Mouse (Mus musculus) midbrain, postnatal 0 days (tissue): ENCODE measurements at regions not wholly inside any gene's neighbourhood (a gene's known extent, or its start where the extent isn't known, plus 50 kb on each side); places are given as distances from the start of the nearest gene placed in this dataset.

Experiments
- ATAC-seq: fragments of 200-750 bp; cut with Nextera tagmentation; 2 replicates; pipeline ENCODE4 v1.8.0; 2017; ENCODE audit warnings: moderate number of reproducible peaks, mild to moderate bottlenecking, moderate TSS enrichment, moderate library complexity; ENCODE audit not compliant: low FRiP score
- DNase-seq: peaks from one replicate; pipeline ENCODE4 v3.0.0-alpha.2; 2015; ENCODE audit warnings: low spot score
- H3K27ac ChIP-seq: fragments of 300-500 bp; sonication (generic); 2 replicates; pipeline ENCODE4 v1.5.1; 2014; ENCODE audit warnings: low read depth, mild to moderate bottlenecking, low read length, mixed read lengths
- H3K27me3 ChIP-seq: fragments of 300-500 bp; sonication (generic); 2 replicates; pipeline ENCODE4 v1.6.1; 2014; ENCODE audit warnings: low read length, control low read depth, mixed read lengths; ENCODE audit not compliant: insufficient read depth
- H3K36me3 ChIP-seq: fragments of 300-500 bp; sonication (generic); 2 replicates; pipeline ENCODE4 v1.6.1; 2014; ENCODE audit warnings: low read length, control low read depth, mixed read lengths; ENCODE audit not compliant: insufficient read depth
- H3K4me1 ChIP-seq: fragments of 300-500 bp; sonication (generic); 2 replicates; pipeline ENCODE4 v1.6.1; 2014; ENCODE audit warnings: mild to moderate bottlenecking, control low read depth, antibody characterized with exemption, low read length, mixed read lengths; ENCODE audit not compliant: insufficient read depth
- H3K4me2 ChIP-seq: fragments of 300-500 bp; sonication (generic); 2 replicates; pipeline ENCODE4 v1.6.1; 2014; ENCODE audit warnings: low read depth, mild to moderate bottlenecking, low read length, mixed read lengths; ENCODE audit not compliant: poor library complexity, severe bottlenecking
- H3K4me3 ChIP-seq: fragments of 300-500 bp; sonication (generic); 2 replicates; pipeline ENCODE4 v1.5.1; 2014; ENCODE audit warnings: low read depth, mild to moderate bottlenecking, low read length, moderate library complexity
- H3K9ac ChIP-seq: fragments of 300-500 bp; sonication (generic); replicated peaks from 2 replicates; pipeline ENCODE4 v1.6.1; 2014; ENCODE audit warnings: mild to moderate bottlenecking, low read length, moderate library complexity, mixed read lengths; ENCODE audit not compliant: poor library complexity, severe bottlenecking
- H3K9me3 ChIP-seq: fragments of 300-500 bp; sonication (generic); 2 replicates; pipeline ENCODE4 v1.6.1; 2016; ENCODE audit warnings: low read length, control low read depth
- CTCF ChIP-seq: IDR thresholded peaks from 2 replicates; pipeline ENCODE4 v1.5.1; 2016; ENCODE audit warnings: antibody characterized with exemption, mild to moderate bottlenecking
- WGBS: fragments of 180-500 bp; shearing (Covaris S2); extraction: QIAGEN DNeasy Blood & Tissue Kit; methylation state at CpG from one replicate; pipeline ENCODE4 v1.1.7; 2014; 5-methylcytosine and 5-hydroxymethylcytosine counted together

DNA sequence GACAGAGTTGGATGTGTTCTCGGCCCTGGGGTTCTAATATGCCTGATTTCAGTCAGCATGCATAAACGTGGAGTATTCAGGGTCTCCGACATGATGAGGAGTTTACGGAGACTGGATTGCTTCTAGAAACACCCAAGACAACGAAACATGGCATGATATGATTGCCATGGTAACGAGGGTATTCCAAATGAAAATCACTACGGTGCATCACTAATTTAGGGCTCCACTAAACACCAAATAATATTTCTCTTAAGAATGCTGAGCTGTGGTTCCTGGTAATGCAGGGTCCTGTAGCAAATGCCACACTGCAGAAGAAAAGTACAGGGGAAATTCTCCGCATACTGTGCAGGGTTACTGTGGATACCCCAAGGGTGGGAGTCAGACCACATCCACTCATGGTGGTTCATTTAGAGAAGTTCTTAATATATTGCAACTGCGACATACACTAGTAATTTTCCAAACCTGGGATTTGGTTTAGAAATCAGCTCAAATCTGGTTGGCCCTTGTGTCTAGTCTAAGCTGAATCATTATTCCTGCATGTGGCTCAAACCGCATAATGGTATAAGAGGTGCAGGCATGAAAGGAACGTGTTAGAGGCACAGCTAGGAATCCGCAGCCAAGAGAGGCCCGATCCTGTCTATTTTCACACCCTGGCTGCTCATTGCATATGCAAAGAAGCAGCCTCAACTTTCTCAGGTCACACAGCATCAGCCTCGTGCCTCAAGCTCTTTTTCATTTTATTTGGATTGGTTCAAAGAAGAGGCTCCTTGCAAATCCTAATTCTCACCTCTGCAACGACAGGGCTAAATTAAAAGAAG, 77.5 kb upstream of the Pitrm1 start:
- H3K27me3 ChIP-seq, result no peaks in the 10 kb centered on the region
- H3K36me3 ChIP-seq, result no peaks in the 10 kb centered on the region
- no peak overlapping the region for H3K9ac ChIP-seq
- peaks cover 13% of the 10 kb centered on the region for H3K4me1 ChIP-seq
- 40% methylated on average over 15 of the region's 15 CpGs for WGBS
- peak; percentile 11; the same call in 1 of the 2 replicates for ATAC-seq
- no peak overlapping the region for H3K4me3 ChIP-seq
- no peak overlapping the region for H3K27ac ChIP-seq
- H3K4me2 ChIP-seq, result no peak overlapping the region
- DNase-seq, result peak; percentile 32
- no peaks in the 10 kb centered on the region for H3K9me3 ChIP-seq
- no peak for TF ChIP-seq CTCF

DNA sequence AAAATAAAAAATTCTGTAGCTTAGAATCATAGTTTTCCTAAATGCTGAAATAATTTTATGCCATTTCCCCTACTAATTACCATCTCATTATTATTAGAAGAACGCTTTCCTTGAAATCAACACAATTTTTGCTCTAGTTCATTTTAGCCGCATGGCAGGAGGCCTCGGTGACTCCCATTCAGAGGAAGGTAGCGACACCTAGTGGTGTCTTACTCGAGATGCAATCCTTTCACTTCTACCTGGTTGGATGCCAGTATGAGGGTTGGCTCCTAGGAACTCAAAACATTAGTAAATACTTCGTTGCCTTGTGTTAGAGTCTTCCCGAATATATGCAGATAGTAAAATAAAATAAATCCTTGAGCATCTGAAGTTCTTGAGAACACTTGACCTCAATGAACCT, 76.3 kb upstream of the Pitrm1 start:
- DNase-seq (peak; percentile 94), ATAC-seq (peak; percentile 62; the same call in 1 of the 2 replicates)
- H3K4me3 ChIP-seq, result no peak overlapping the region
- H3K9ac ChIP-seq, result no peak overlapping the region
- no peaks in the 10 kb centered on the region for H3K36me3 ChIP-seq
- H3K4me2 ChIP-seq, result no peak overlapping the region
- TF ChIP-seq CTCF, result peak; percentile 98
- no peak overlapping the region for H3K27ac ChIP-seq
- 4% methylated on average over 7 of the region's 7 CpGs for WGBS
- H3K4me1 ChIP-seq, result peaks cover 13% of the 10 kb centered on the region
- H3K9me3 ChIP-seq, result no peaks in the 10 kb centered on the region
- no peaks in the 10 kb centered on the region for H3K27me3 ChIP-seq

DNA sequence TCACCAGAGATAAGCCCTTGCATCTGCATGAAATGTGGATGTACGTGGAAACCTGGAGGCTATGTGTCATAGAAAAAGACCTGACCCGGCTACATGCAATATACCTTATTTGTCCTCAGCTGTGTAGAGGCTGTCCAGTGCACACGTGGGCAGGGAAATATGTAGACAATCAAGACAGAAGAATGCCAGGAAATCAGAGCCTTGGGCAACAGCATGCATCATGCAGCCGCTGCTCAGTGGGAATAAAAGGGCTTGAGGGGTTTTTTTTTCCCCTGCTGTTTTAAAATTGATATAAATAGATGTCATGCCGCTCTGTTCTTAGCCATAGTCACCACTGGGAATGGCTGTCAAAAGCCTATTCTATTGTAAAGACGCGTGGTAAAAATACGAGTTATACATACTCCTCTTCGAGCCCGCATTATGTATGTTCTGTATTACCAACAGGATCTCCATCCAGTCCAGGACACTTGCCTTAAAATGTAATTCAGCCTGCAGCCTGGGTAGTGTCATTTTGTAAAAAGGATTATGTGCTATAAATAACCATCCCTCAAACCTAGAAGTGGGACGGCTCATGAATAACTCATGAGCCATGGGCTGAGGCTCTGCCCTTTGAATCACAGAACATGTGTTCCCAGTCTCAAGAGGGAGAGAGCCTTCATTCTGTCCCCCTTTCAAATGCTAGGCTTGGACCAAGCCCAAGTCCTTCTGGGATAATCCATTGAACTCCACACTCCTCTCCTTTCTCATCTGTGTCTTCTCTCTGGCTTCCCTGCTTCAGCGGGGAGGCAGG, 74.4 kb upstream of the Pitrm1 start:
- no peak overlapping the region for H3K27ac ChIP-seq
- no peak overlapping the region for H3K9ac ChIP-seq
- peak; percentile 65 for ATAC-seq

DNA sequence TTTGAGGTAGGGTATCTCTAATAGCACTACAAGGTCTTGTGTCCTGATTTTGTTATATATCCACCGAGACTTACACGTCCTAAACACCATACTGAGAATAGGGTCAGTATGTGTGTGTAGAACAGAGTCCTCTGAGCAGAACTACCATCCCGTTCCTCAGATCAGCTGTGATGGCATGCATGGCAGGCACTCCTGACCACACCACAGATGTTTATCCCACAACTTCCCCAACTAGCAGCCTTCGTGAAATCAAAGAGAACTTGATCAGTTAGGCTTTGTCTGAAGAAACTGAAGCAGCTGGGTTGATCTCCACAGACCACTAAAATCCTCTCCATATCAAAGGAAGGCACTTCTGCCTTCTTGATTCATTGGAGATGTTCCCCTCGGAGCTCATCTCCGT, 68.3 kb upstream of the Pitrm1 start:
- Histone ChIP-seq H3K4me2 (no peak overlapping the region), H3K9me3 (no peaks in the 10 kb centered on the region), H3K4me1 (no peaks in the 10 kb centered on the region), H3K4me3 (no peak overlapping the region), H3K27me3 (no peaks in the 10 kb centered on the region), H3K36me3 (no peaks in the 10 kb centered on the region), H3K9ac (no peak overlapping the region), H3K27ac (no peak overlapping the region)
- ATAC-seq, result no peak
- no peak for DNase-seq
- no peak for TF ChIP-seq CTCF
- WGBS, result 82% methylated on average over 6 of the region's 6 CpGs

More for the DNA sequence above, 74.4 kb upstream of the Pitrm1 start:
- Histone ChIP-seq H3K9me3 (no peaks in the 10 kb centered on the region), H3K4me1 (peaks cover 13% of the 10 kb centered on the region), H3K36me3 (no peaks in the 10 kb centered on the region), H3K27me3 (no peaks in the 10 kb centered on the region), H3K4me3 (no peak overlapping the region), H3K4me2 (0 out of 2 replicates have a peak overlapping the region, but pooled peaks have one; percentile 2)
- DNase-seq, result peak; percentile 81
- TF ChIP-seq CTCF, result no peak
- 17% methylated on average over 12 of the region's 12 CpGs for WGBS

DNA sequence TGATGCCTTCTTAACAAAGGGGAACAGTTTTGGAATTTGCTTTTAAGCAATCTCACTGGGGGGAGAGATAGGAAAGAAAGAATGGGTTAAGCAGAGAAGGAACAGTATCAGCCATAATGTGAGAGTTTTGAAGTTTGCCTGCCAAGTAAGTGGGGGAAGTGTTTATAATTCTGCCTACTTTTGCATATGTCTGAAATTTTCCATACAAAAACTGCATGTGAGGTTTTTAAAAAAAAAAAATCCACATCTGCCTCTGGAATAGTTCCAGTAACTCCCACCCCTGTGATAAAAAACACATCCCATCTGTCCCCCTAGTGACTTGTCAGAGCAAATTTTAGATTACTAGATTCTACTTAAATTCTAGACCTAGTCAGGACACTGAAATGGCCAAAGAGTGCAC, 63.5 kb upstream of the Pitrm1 start:
- Histone ChIP-seq H3K27me3 (no peaks in the 10 kb centered on the region), H3K4me3 (no peak overlapping the region), H3K9ac (no peak overlapping the region), H3K36me3 (no peaks in the 10 kb centered on the region), H3K4me1 (no peaks in the 10 kb centered on the region), H3K9me3 (no peaks in the 10 kb centered on the region), H3K4me2 (no peak overlapping the region), H3K27ac (no peak overlapping the region)
- DNase-seq, result no peak
- ATAC-seq, result no peak
- TF ChIP-seq CTCF, result no peak

DNA sequence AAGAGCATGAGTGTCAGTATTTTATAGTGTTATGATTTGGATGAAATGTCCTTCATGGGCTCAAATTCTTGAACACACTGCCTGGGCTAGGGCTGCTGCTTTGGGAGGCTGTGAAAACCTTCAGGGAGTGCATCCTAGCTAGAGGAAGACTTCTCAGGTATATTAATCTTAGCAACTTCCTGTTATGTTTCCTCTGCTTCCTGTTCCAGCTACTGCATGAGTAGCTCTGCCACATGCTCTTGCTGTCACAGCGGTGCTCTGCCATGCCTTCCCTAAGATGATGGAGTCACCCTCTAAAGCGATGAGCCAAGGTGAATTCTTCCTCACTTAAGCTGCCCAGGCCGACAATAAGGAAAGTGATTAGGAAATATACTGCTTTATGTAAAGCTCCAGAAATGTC, 60.1 kb upstream of the Pitrm1 start:
- Histone ChIP-seq H3K9me3 (no peaks in the 10 kb centered on the region), H3K4me1 (no peaks in the 10 kb centered on the region), H3K36me3 (no peaks in the 10 kb centered on the region), H3K27ac (no peak overlapping the region), H3K4me3 (no peak overlapping the region), H3K27me3 (no peaks in the 10 kb centered on the region), H3K4me2 (no peak overlapping the region), H3K9ac (no peak overlapping the region)
- no peak for ATAC-seq
- 81% methylated on average over 3 of the region's 3 CpGs for WGBS
- no peak for TF ChIP-seq CTCF
- DNase-seq, result no peak
